Mouse (Mus musculus) hindbrain, embryonic 14.5 days (tissue): ENCODE results near the gene Cys1. TPM values are rescaled to one million over a fixed set of nuclear protein-coding genes. Genes with fewer than 3 reads are reported as not detected.
"Not testable (repeated sequence)": the region's sequence is repeated elsewhere in the genome, so short reads cannot be mapped to it uniquely, and the experiment has no call there.

Source experiments
- ATAC-seq: fragments of 200-750 bp; cut with Nextera tagmentation; 2 replicates; pipeline ENCODE4 v1.8.0; 2017; ENCODE audit warnings: moderate number of reproducible peaks, mild to moderate bottlenecking, moderate TSS enrichment, moderate library complexity; ENCODE audit not compliant: low FRiP score
- DNase-seq: peaks from one replicate; pipeline ENCODE4 v3.0.0-alpha.2; 2015; ENCODE audit warnings: low spot score
- H3K27ac ChIP-seq: fragments of 300-500 bp; sonication (generic); 2 replicates; pipeline ENCODE4 v1.5.1; 2014; ENCODE audit warnings: mild to moderate bottlenecking, moderate library complexity
- H3K27me3 ChIP-seq: fragments of 300-500 bp; sonication (generic); 2 replicates; pipeline ENCODE4 v1.6.1; 2014; ENCODE audit warnings: mild to moderate bottlenecking, low read length, mixed read lengths; ENCODE audit not compliant: control insufficient read depth, insufficient read depth
- H3K36me3 ChIP-seq: fragments of 300-500 bp; sonication (generic); replicated peaks from 2 replicates; pipeline ENCODE4 v1.6.1; 2014; ENCODE audit not compliant: control insufficient read depth, insufficient read depth
- H3K4me1 ChIP-seq: fragments of 300-500 bp; sonication (generic); replicated peaks from 2 replicates; pipeline ENCODE4 v1.6.1; 2014; ENCODE audit warnings: antibody characterized with exemption, low read length, mixed read lengths; ENCODE audit not compliant: control insufficient read depth, insufficient read depth
- H3K4me2 ChIP-seq: fragments of 300-500 bp; sonication (generic); replicated peaks from 2 replicates; pipeline ENCODE4 v1.6.1; 2014; ENCODE audit warnings: mild to moderate bottlenecking, moderate library complexity
- H3K4me3 ChIP-seq: fragments of 300-500 bp; sonication (generic); replicated peaks from 2 replicates; pipeline ENCODE4 v1.5.1; 2014; ENCODE audit warnings: mild to moderate bottlenecking, low read length
- H3K9ac ChIP-seq: fragments of 300-500 bp; sonication (generic); 2 replicates; pipeline ENCODE4 v1.6.1; 2014
- H3K9me3 ChIP-seq: fragments of 300-500 bp; sonication (generic); 2 replicates; pipeline ENCODE4 v1.6.1; 2016; ENCODE audit warnings: low read length; ENCODE audit not compliant: control insufficient read depth
- WGBS: fragments of 180-500 bp; shearing (Covaris S2); extraction: QIAGEN DNeasy Blood & Tissue Kit; methylation state at CpG from one replicate; pipeline ENCODE4 v1.1.7; 2014; 5-methylcytosine and 5-hydroxymethylcytosine counted together
- polyA plus RNA-seq: library from polyadenylated mRNA; unstranded; fragments of >200 nt; fragmentation: Nextera tagmentation; extraction: Ambion mirVana; gene quantifications from 2 replicates; pipeline ENCODE4 v1.2.1, GENCODE M21; 2014

Cys1 gene
- polyA plus RNA-seq, 1 experiment from 2014 or later, result 2.3 TPM

- no peak overlapping the region for H3K9ac ChIP-seq
- 81% methylated on average over 3 of the region's 3 CpGs for WGBS
- H3K36me3 ChIP-seq, result no peaks in the 10 kb centered on the region
- H3K4me1 ChIP-seq, result 0 out of 2 replicates have a peak, but pooled peaks cover 3% of the 10 kb centered on the region
- no peaks in the 10 kb centered on the region for H3K27me3 ChIP-seq
- no peak overlapping the region for H3K4me3 ChIP-seq
- no peak overlapping the region for H3K4me2 ChIP-seq
- ATAC-seq (no peak), DNase-seq (no peak)
- H3K27ac ChIP-seq, result no peak overlapping the region
- H3K9me3 ChIP-seq, result no peaks in the 10 kb centered on the region
These were observed 21.4 kb upstream of the Cys1 start for GRCm38 (mm10) chr12:24703013-24703412.

GRCm38 (mm10) chr12:24701621-24702020, 20.0 kb upstream of the Cys1 start:
- 92% methylated on average over 9 of the region's 9 CpGs for WGBS
- H3K4me3 ChIP-seq, H3K9ac ChIP-seq, H3K36me3 ChIP-seq, DNase-seq, H3K27ac ChIP-seq, H3K4me2 ChIP-seq, ATAC-seq, H3K4me1 ChIP-seq, H3K27me3 ChIP-seq, H3K9me3 ChIP-seq: not testable (repeated sequence)

GRCm38 (mm10) chr12:24699578-24699977, 18.0 kb upstream of the Cys1 start:
- H3K4me3 ChIP-seq, result no peak overlapping the region
- H3K27ac ChIP-seq, result no peak overlapping the region
- no peaks in the 10 kb centered on the region for H3K27me3 ChIP-seq
- ATAC-seq, result no peak
- H3K9ac ChIP-seq, result no peak overlapping the region
- H3K4me2 ChIP-seq, result no peak overlapping the region
- H3K9me3 ChIP-seq, result no peaks in the 10 kb centered on the region
- DNase-seq, result no peak
- no peaks in the 10 kb centered on the region for H3K4me1 ChIP-seq
- WGBS, result 73% methylated on average over 10 of the region's 10 CpGs
- no peaks in the 10 kb centered on the region for H3K36me3 ChIP-seq

- Histone ChIP-seq H3K27me3 (no peaks in the 10 kb centered on the region), H3K4me1 (no peaks in the 10 kb centered on the region), H3K27ac (no peak overlapping the region), H3K4me3 (no peak overlapping the region), H3K9me3 (no peaks in the 10 kb centered on the region), H3K4me2 (no peak overlapping the region), H3K36me3 (no peaks in the 10 kb centered on the region), H3K9ac (no peak overlapping the region)
- WGBS, result 77% methylated on average over 3 of the region's 3 CpGs
- DNase-seq (no peak), ATAC-seq (no peak)
These were observed 16.9 kb upstream of the Cys1 start for GRCm38 (mm10) chr12:24698514-24698913.

- no peaks in the 10 kb centered on the region for H3K27me3 ChIP-seq
- H3K36me3 ChIP-seq, result no peaks in the 10 kb centered on the region
- no peak overlapping the region for H3K9ac ChIP-seq
- no peaks in the 10 kb centered on the region for H3K4me1 ChIP-seq
- 65% methylated on average over 8 of the region's 8 CpGs for WGBS
- DNase-seq, result no peak
- no peaks in the 10 kb centered on the region for H3K9me3 ChIP-seq
- H3K4me2 ChIP-seq, result 0 out of 2 replicates have a peak overlapping the region, but pooled peaks have one; percentile 1
- no peak overlapping the region for H3K4me3 ChIP-seq
- H3K27ac ChIP-seq, result no peak overlapping the region
- ATAC-seq, result peak; percentile 55; the same call in 1 of the 2 replicates
These were observed 16.0 kb upstream of the Cys1 start for GRCm38 (mm10) chr12:24697484-24698204.

GRCm38 (mm10) chr12:24696500-24697483, 15.2 kb upstream of the Cys1 start:
- Histone ChIP-seq H3K36me3 (no peaks in the 10 kb centered on the region), H3K4me3 (no peak overlapping the region), H3K9ac (no peak overlapping the region), H3K4me1 (no peaks in the 10 kb centered on the region), H3K9me3 (no peaks in the 10 kb centered on the region), H3K4me2 (0 out of 2 replicates have a peak overlapping the region, but pooled peaks have one; percentile 1), H3K27me3 (no peaks in the 10 kb centered on the region), H3K27ac (no peak overlapping the region)
- ATAC-seq (peak; percentile 78; the same call in 1 of the 2 replicates), DNase-seq (peak; percentile 92)
- 42% methylated on average over 16 of the region's 16 CpGs for WGBS

- no peak for DNase-seq
- WGBS, result 79% methylated on average over 3 of the region's 3 CpGs
These were observed 8.7 kb upstream of the Cys1 start for GRCm38 (mm10) chr12:24690351-24690750.

GRCm38 (mm10) chr12:24686696-24687346, 5.2 kb upstream of the Cys1 start:
- ATAC-seq, result no peak
- Histone ChIP-seq H3K9me3 (no peaks in the 10 kb centered on the region), H3K36me3 (no peaks in the 10 kb centered on the region), H3K27ac (no peak overlapping the region), H3K9ac (no peak overlapping the region), H3K27me3 (peaks cover 19% of the 10 kb centered on the region), H3K4me1 (peaks cover 2% of the 10 kb centered on the region; the same call in 1 of the 2 replicates), H3K4me3 (no peak overlapping the region), H3K4me2 (no peak overlapping the region)
- no peak for DNase-seq
- 76% methylated on average over 11 of the region's 11 CpGs for WGBS

More at GRCm38 (mm10) chr12:24690351-24690750, 8.7 kb upstream of the Cys1 start:
- Histone ChIP-seq H3K9ac (no peak overlapping the region), H3K27me3 (no peaks in the 10 kb centered on the region), H3K27ac (no peak overlapping the region), H3K4me2 (no peak overlapping the region), H3K4me3 (no peak overlapping the region), H3K36me3 (no peaks in the 10 kb centered on the region), H3K9me3 (no peaks in the 10 kb centered on the region), H3K4me1 (no peaks in the 10 kb centered on the region)
- ATAC-seq, result no peak
